Mouse (Mus musculus) erythroblast, embryonic 14.5 days (primary cell): ENCODE results near the gene Dazl. TPM values are rescaled to one million over a fixed set of nuclear protein-coding genes. Genes with fewer than 3 reads are reported as not detected.

Experiments
- H3K27me3 ChIP-seq: 2 replicates; pipeline ENCODE4 v1.6.1; 2012; ENCODE audit warnings: inconsistent platforms; ENCODE audit not compliant: control insufficient read depth
- H3K36me3 ChIP-seq: 2 replicates; pipeline ENCODE4 v1.6.1; 2012; ENCODE audit warnings: mild to moderate bottlenecking, inconsistent platforms; ENCODE audit not compliant: control insufficient read depth
- H3K4me1 ChIP-seq: 2 replicates; pipeline ENCODE4 v1.6.1; 2012; ENCODE audit warnings: inconsistent platforms; ENCODE audit not compliant: control insufficient read depth
- H3K4me3 ChIP-seq: replicated peaks from 2 replicates; pipeline ENCODE3; 2012; ENCODE audit warnings: moderate library complexity, mild to moderate bottlenecking, inconsistent platforms
- H3K9me3 ChIP-seq: 2 replicates; pipeline ENCODE4 v1.6.1; 2012; ENCODE audit warnings: low read length, inconsistent platforms, mixed read lengths; ENCODE audit not compliant: control insufficient read depth
- GATA1 ChIP-seq: IDR thresholded peaks from 2 replicates; pipeline ENCODE4 v1.6.1; 2012; ENCODE audit warnings: low read length, inconsistent platforms, mixed read lengths
- TAL1 ChIP-seq: IDR thresholded peaks from 3 replicates; pipeline ENCODE4 v1.6.1; 2012; ENCODE audit warnings: low read length, inconsistent platforms, mixed read lengths
- polyA plus RNA-seq: library from polyadenylated mRNA; stranded (reverse); fragments of >175 nt; gene quantifications from 2 replicates; pipeline ENCODE4 v1.2.3, GENCODE M21; 2012

The Dazl gene
- polyA plus RNA-seq, 1 experiment: not detected

- peaks cover 11% of the 10 kb centered on the region for H3K4me1 ChIP-seq
- no peaks in the 10 kb centered on the region; the same call in 1 of the 2 replicates for H3K27me3 ChIP-seq
- no peak overlapping the region for H3K4me3 ChIP-seq
- H3K36me3 ChIP-seq: no peaks in the 10 kb centered on the region
- TF ChIP-seq TAL1 (no peak), GATA1 (no peak)
- H3K9me3 ChIP-seq: no peaks in the 10 kb centered on the region
These were observed 55.4 kb downstream of the Dazl start for GRCm38 (mm10) chr17:50237818-50238610.

GRCm38 (mm10) chr17:50237436-50237709 lies 56.1 kb downstream of the Dazl start:
- Histone ChIP-seq H3K4me3 (no peak overlapping the region), H3K36me3 (no peaks in the 10 kb centered on the region), H3K9me3 (no peaks in the 10 kb centered on the region), H3K4me1 (peaks cover 11% of the 10 kb centered on the region), H3K27me3 (no peaks in the 10 kb centered on the region; the same call in 1 of the 2 replicates)
- TF ChIP-seq GATA1: no peak
- TF ChIP-seq TAL1: no peak

GRCm38 (mm10) chr17:50236702-50237435 lies 56.6 kb downstream of the Dazl start:
- Histone ChIP-seq H3K9me3 (no peaks in the 10 kb centered on the region), H3K27me3 (no peaks in the 10 kb centered on the region; the same call in 1 of the 2 replicates), H3K4me3 (no peak overlapping the region), H3K36me3 (no peaks in the 10 kb centered on the region), H3K4me1 (peaks cover 11% of the 10 kb centered on the region)
- TF ChIP-seq GATA1: no peak
- no peak for TF ChIP-seq TAL1

- Histone ChIP-seq H3K27me3 (no peaks in the 10 kb centered on the region; the same call in 1 of the 2 replicates), H3K4me1 (peaks cover 11% of the 10 kb centered on the region), H3K4me3 (no peak overlapping the region), H3K9me3 (no peaks in the 10 kb centered on the region), H3K36me3 (no peaks in the 10 kb centered on the region)
- TF ChIP-seq GATA1 (no peak), TAL1 (no peak)
These were observed 57.3 kb downstream of the Dazl start for GRCm38 (mm10) chr17:50235943-50236701.

GRCm38 (mm10) chr17:50233956-50234355 lies 59.5 kb downstream of the Dazl start:
- Histone ChIP-seq H3K9me3 (no peaks in the 10 kb centered on the region), H3K36me3 (no peaks in the 10 kb centered on the region), H3K27me3 (no peaks in the 10 kb centered on the region; the same call in 1 of the 2 replicates), H3K4me3 (no peak overlapping the region), H3K4me1 (peaks cover 11% of the 10 kb centered on the region)
- TF ChIP-seq TAL1 (no peak), GATA1 (no peak)

GRCm38 (mm10) chr17:50232821-50233220 lies 60.6 kb downstream of the Dazl start:
- Histone ChIP-seq H3K36me3 (no peaks in the 10 kb centered on the region), H3K27me3 (no peaks in the 10 kb centered on the region), H3K4me1 (peaks cover 11% of the 10 kb centered on the region), H3K9me3 (no peaks in the 10 kb centered on the region), H3K4me3 (no peak overlapping the region)
- TF ChIP-seq TAL1 (no peak), GATA1 (no peak)

GRCm38 (mm10) chr17:50231206-50231605 lies 62.2 kb downstream of the Dazl start:
- Histone ChIP-seq H3K27me3 (no peaks in the 10 kb centered on the region), H3K36me3 (no peaks in the 10 kb centered on the region), H3K4me3 (no peak overlapping the region), H3K9me3 (no peaks in the 10 kb centered on the region), H3K4me1 (peaks cover 5% of the 10 kb centered on the region)
- TF ChIP-seq TAL1 (no peak), GATA1 (no peak)

- Histone ChIP-seq H3K4me1 (no peaks in the 10 kb centered on the region), H3K9me3 (no peaks in the 10 kb centered on the region), H3K4me3 (no peak overlapping the region), H3K27me3 (no peaks in the 10 kb centered on the region), H3K36me3 (no peaks in the 10 kb centered on the region)
- TF ChIP-seq GATA1 (no peak), TAL1 (no peak)
These were observed 63.9 kb downstream of the Dazl start for GRCm38 (mm10) chr17:50229534-50229933.

Other genes with a start within 250 kb of the Dazl start
- 0.06 and 0.10 TPM in 2 replicates for gene Rftn1, start 103.0 kb downstream of the Dazl start, polyA plus RNA-seq
- 0.24 and 0.33 TPM in 2 replicates for gene Plcl2, start 215.8 kb upstream of the Dazl start, polyA plus RNA-seq